Mouse (Mus musculus) CH12.LX (cell line): Measurements from ENCODE around the gene Aida.

Source experiments
- CHD2 ChIP-seq: IDR thresholded peaks from 2 replicates; pipeline ENCODE4 v1.6.1; 2011; ENCODE audit warnings: low read length, improper control_type of control experiment
- CTCF ChIP-seq, 2 experiments: IDR thresholded peaks in 1 of 2; conservative IDR thresholded peaks in 1 of 2; 2 replicates each; pipeline ENCODE4 v1.5.1; 2011 to 2012; ENCODE audit warnings: low read depth in 2 of 2, low read length in 2 of 2, improper control_type of control experiment in 1 of 2, inconsistent platforms in 1 of 2, mild to moderate bottlenecking in 1 of 2, moderate library complexity in 1 of 2
- ZC3H11A ChIP-seq: IDR thresholded peaks from 2 replicates; pipeline ENCODE4 v1.6.1; 2012; ENCODE audit warnings: low read depth, mild to moderate bottlenecking, inconsistent platforms, low read length, improper control_type of control experiment

DNA sequence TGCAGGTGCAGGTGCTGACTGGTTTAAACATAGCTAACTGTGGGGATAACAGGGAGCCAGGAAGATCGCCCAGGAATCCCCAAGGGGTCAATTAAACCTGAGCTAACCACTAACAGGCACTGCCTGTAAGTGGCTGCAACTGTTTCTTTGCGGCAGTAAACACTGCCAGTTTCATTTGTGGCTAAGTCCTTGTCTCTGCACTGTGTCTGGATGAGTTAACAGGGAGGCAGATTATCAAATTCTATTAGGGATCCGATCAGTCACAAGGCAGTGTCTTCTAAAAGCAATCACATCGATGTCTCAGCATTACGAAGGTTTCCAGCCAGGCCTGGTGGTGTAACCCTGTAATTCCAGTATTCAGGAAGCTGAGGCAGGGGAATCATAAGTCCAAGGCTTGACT lies 70.0 kb downstream of the Aida start:
- TF ChIP-seq CHD2: no peak
- no peak for TF ChIP-seq CTCF (conservative IDR thresholded peaks at IDR 0.05 in 1 of 2, IDR thresholded peaks at IDR 0.05 in 1 of 2; ENCODE audit: low read depth in 2 of 2, low read length in 2 of 2)
- no peak for TF ChIP-seq ZC3H11A
